Comparison of ENCODE assay signal across 16 mouse cellular contexts in the genomic region with DNA sequence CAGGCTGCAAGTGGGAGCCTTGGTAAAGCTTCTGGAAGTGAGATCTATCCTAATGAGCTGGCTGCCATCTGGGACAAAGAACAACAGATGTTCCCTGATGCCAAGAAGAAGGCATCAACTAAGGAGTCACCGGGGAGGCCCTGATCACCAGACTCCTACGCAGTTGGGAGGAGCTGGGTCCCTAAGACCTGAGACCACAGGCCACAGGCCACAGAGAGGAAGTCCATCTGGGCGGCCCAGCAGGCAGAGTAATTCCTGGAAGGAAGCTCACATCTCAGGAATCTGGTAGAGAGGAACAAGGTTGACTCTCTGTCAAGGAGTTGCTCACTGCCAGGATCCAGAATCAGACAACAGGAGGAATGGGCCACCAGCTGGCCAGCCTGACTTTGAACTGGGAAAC. TPM values are rescaled to one million over a fixed set of nuclear protein-coding genes. Genes with fewer than 3 reads are reported as not detected.
A peak's percentile ranks its signal among the peaks of the same experiment; 100 is the strongest.
DNase-seq lines count a peak whose midpoint lies in the region; ATAC-seq and TF ChIP-seq lines count a peak whose summit lies in the region.
"Had no signal": no experiment of that assay in that cellular context is flagged by ENCODE, and none has a peak within 500 bp of the region (broad histone marks: within the 10 kb centered on the region; RNA-seq: fewer than 3 reads in every experiment).

No protein-coding gene starts in this region.

- H3K4me2 ChIP-seq in lung, embryonic 15.5 days = no peak overlapping the region
- H3K4me2 ChIP-seq in stomach, embryonic 16.5 days (ENCODE audit: low read depth, low read length) = no peak overlapping the region
- H3K4me2 ChIP-seq: embryonic facial prominence, embryonic 12.5 days; heart, embryonic 13.5 days; neural tube, embryonic 13.5 days had no signal

- H3K4me3 ChIP-seq in gastrocnemius, adult 2 months = no peak overlapping the region
- H3K4me3 ChIP-seq in lung, embryonic 15.5 days = no peak overlapping the region
- H3K4me3 ChIP-seq in stomach, embryonic 16.5 days (replicated peaks; ENCODE audit: low read length) = no peak overlapping the region
- H3K4me3 ChIP-seq: embryonic facial prominence, embryonic 12.5 days; heart, embryonic 13.5 days; neural tube, embryonic 13.5 days had no signal

- peaks cover 22% of the 10 kb centered on the region for H3K4me1 ChIP-seq in lung, embryonic 15.5 days
- peaks cover 19% of the 10 kb centered on the region for H3K4me1 ChIP-seq in stomach, embryonic 16.5 days (ENCODE audit: control insufficient read depth, insufficient read depth, low read length)

- intact Hi-C loops in gastrocnemius, adult 2 months (cut with DNase I) = no loop called here

- peak; percentile 51 for DNase-seq in gastrocnemius, adult 2 months
- DNase-seq in gastrocnemius, adult 18-20 months (ENCODE audit: low spot score) = no peak
- DNase-seq in lung, postnatal 14 days = no peak
- DNase-seq in kidney, postnatal 10 days = peak; percentile 45
- DNase-seq in adrenal gland, postnatal 36 days = no peak
- DNase-seq in cerebellum, adult 18-20 months = no peak
- DNase-seq: right cerebral cortex, postnatal 25 days had no signal

- H3K9me3 ChIP-seq in lung, embryonic 15.5 days = no peaks in the 10 kb centered on the region
- no peaks in the 10 kb centered on the region for H3K9me3 ChIP-seq in stomach, embryonic 16.5 days (replicated peaks; ENCODE audit: control insufficient read depth, low read length)
- H3K9me3 ChIP-seq: embryonic facial prominence, embryonic 12.5 days; G1E; heart, embryonic 13.5 days; neural tube, embryonic 13.5 days had no signal

- TF ChIP-seq CTCF in gastrocnemius, adult 2 months (IDR thresholded peaks at IDR 0.05) = no peak

- no peak for ATAC-seq in lung, embryonic 15.5 days (ENCODE audit: borderline replicate concordance, extremely low read depth, low FRiP score, low TSS enrichment)
- ATAC-seq in stomach, embryonic 16.5 days (ENCODE audit: insufficient read depth, low FRiP score) = no peak
- ATAC-seq: forebrain, embryonic 16.5 days had no signal

- H3K27ac ChIP-seq in gastrocnemius, adult 2 months = peak overlapping the region; percentile 84
- peak overlapping the region; percentile 66 for H3K27ac ChIP-seq in lung, embryonic 15.5 days
- H3K27ac ChIP-seq in stomach, embryonic 16.5 days (ENCODE audit: low read length) = peak overlapping the region; percentile 38
- H3K27ac ChIP-seq: embryonic facial prominence, embryonic 12.5 days; heart, embryonic 13.5 days; kidney, postnatal 0 days; neural tube, embryonic 13.5 days had no signal

- H3K27me3 ChIP-seq in lung, embryonic 15.5 days = no peaks in the 10 kb centered on the region
- H3K27me3 ChIP-seq in stomach, embryonic 16.5 days (ENCODE audit: control insufficient read depth, insufficient read depth, low read length) = no peaks in the 10 kb centered on the region
- H3K27me3 ChIP-seq: embryonic facial prominence, embryonic 12.5 days; heart, embryonic 13.5 days; neural tube, embryonic 13.5 days had no signal

- no peaks in the 10 kb centered on the region for H3K36me3 ChIP-seq in lung, embryonic 15.5 days
- H3K36me3 ChIP-seq in stomach, embryonic 16.5 days (ENCODE audit: control insufficient read depth, insufficient read depth, low read length) = no peaks in the 10 kb centered on the region
- H3K36me3 ChIP-seq: embryonic facial prominence, embryonic 12.5 days; G1E; heart, embryonic 13.5 days; neural tube, embryonic 13.5 days had no signal

- 60% methylated on average over 3 of the region's 3 CpGs for WGBS in lung, embryonic 15.5 days
- WGBS in stomach, embryonic 16.5 days = 59% methylated on average over 3 of the region's 3 CpGs

- H3K9ac ChIP-seq in lung, embryonic 15.5 days = no peak overlapping the region
- H3K9ac ChIP-seq in stomach, embryonic 16.5 days (ENCODE audit: low read length) = no peak overlapping the region
- H3K9ac ChIP-seq: embryonic facial prominence, embryonic 12.5 days; heart, embryonic 13.5 days; neural tube, embryonic 13.5 days had no signal

RNA-seq across cellular contexts. Expression of a gene that starts 2.9 kb away (rescaled TPM):
- total RNA-seq in gastrocnemius, adult 2 months (2021) = 10 to 100 TPM; 11.7 to 14.8 TPM
- total RNA-seq in gastrocnemius, adult 18-20 months (2021) = 10 to 100 TPM in 1 of 2 experiments, 1 to 10 TPM in 1; 8.9 to 14.9 TPM
- 15.0 and 16.5 TPM in 2 replicates for polyA plus RNA-seq in lung, embryonic 15.5 days (2015; fragmentation: Nextera tagmentation; extraction: Ambion mirVana)
- polyA plus RNA-seq in stomach, embryonic 16.5 days (2015; fragmentation: Nextera tagmentation; extraction: Ambion mirVana) = 25.0 TPM in 2 replicates
- 10 to 100 TPM in 1 of 2 experiments, 1 to 10 TPM in 1; 7.7 to 12.3 TPM for total RNA-seq in adrenal gland, postnatal 36 days (2021)

RNA-seq across cellular contexts. Expression of a gene that starts 9.1 kb away (rescaled TPM):
- not detected for total RNA-seq in gastrocnemius, adult 2 months (2021)
- total RNA-seq in gastrocnemius, adult 18-20 months (2021) = not detected
- polyA plus RNA-seq in lung, embryonic 15.5 days (2015; fragmentation: Nextera tagmentation; extraction: Ambion mirVana) = not detected in 2 replicates
- not detected in 2 replicates for polyA plus RNA-seq in stomach, embryonic 16.5 days (2015; fragmentation: Nextera tagmentation; extraction: Ambion mirVana)
- total RNA-seq in adrenal gland, postnatal 36 days (2021) = not detected
- total RNA-seq: G1E had no signal
- polyA plus RNA-seq: embryonic facial prominence, embryonic 12.5 days; forebrain, embryonic 16.5 days; G1E; heart, embryonic 13.5 days; kidney, postnatal 0 days; limb, embryonic 11.5 days; neural tube, embryonic 13.5 days had no signal

RNA-seq across cellular contexts. Expression of a gene that starts 35.7 kb away (rescaled TPM):
- total RNA-seq in gastrocnemius, adult 2 months (2021) = 1 to 10 TPM; 3.6 to 4.5 TPM
- 1 to 10 TPM; 4.2 to 4.3 TPM for total RNA-seq in gastrocnemius, adult 18-20 months (2021)
- polyA plus RNA-seq in lung, embryonic 15.5 days (2015; fragmentation: Nextera tagmentation; extraction: Ambion mirVana) = 60.4 and 61.5 TPM in 2 replicates
- 73.0 and 78.4 TPM in 2 replicates for polyA plus RNA-seq in stomach, embryonic 16.5 days (2015; fragmentation: Nextera tagmentation; extraction: Ambion mirVana)
- 100 to 1,000 TPM in 1 of 2 experiments, 10 to 100 TPM in 1; 83.7 to 125 TPM for total RNA-seq in adrenal gland, postnatal 36 days (2021)

RNA-seq across cellular contexts. Expression of a gene that starts 37.6 kb away (rescaled TPM):
- under 1 TPM; 0.36 to 0.39 TPM for total RNA-seq in gastrocnemius, adult 2 months (2021)
- under 1 TPM; 0.59 to 0.71 TPM for total RNA-seq in gastrocnemius, adult 18-20 months (2021)
- 0.44 and 0.47 TPM in 2 replicates for polyA plus RNA-seq in lung, embryonic 15.5 days (2015; fragmentation: Nextera tagmentation; extraction: Ambion mirVana)
- polyA plus RNA-seq in stomach, embryonic 16.5 days (2015; fragmentation: Nextera tagmentation; extraction: Ambion mirVana) = 0.29 and 0.44 TPM in 2 replicates
- total RNA-seq in adrenal gland, postnatal 36 days (2021) = 1 to 10 TPM; 4.2 to 4.7 TPM
- polyA plus RNA-seq: G1E had no signal

RNA-seq across cellular contexts. Expression of a gene that starts 55.7 kb away (rescaled TPM):
- total RNA-seq in gastrocnemius, adult 2 months (2021) = 10 to 100 TPM; 67.7 to 70.1 TPM
- total RNA-seq in gastrocnemius, adult 18-20 months (2021) = 10 to 100 TPM; 67.4 to 72.2 TPM
- 12.6 and 14.1 TPM in 2 replicates for polyA plus RNA-seq in lung, embryonic 15.5 days (2015; fragmentation: Nextera tagmentation; extraction: Ambion mirVana)
- polyA plus RNA-seq in stomach, embryonic 16.5 days (2015; fragmentation: Nextera tagmentation; extraction: Ambion mirVana) = 9.2 and 10.4 TPM in 2 replicates
- total RNA-seq in adrenal gland, postnatal 36 days (2021) = 10 to 100 TPM; 60.0 to 68.2 TPM

Comparison
In these comparisons a context has a peak if more than half of its experiments do, and no peak if none do; other contexts are left out.
1. DNase-seq: peak in gastrocnemius, adult 2 months (single experiment) and kidney, postnatal 10 days (single experiment); none in gastrocnemius, adult 18-20 months (single experiment), lung, postnatal 14 days (single experiment), adrenal gland, postnatal 36 days (0 of 2) and cerebellum, adult 18-20 months (0 of 2).
2. RNA of a gene that starts 35.7 kb away (total RNA-seq): 83.7 to 125 TPM in adrenal gland, postnatal 36 days; 3.6 to 4.5 TPM in gastrocnemius, adult 2 months and 4.2 to 4.3 TPM in gastrocnemius, adult 18-20 months; every median in the first group is over 10 times any median in the second.
3. Peak in every context shown above with its lines, with median percentiles within 50 percentile points of each other: H3K27ac ChIP-seq.